Comparison of ENCODE assay signal across 28 mouse cellular contexts in genomic region chr2:121609141-121609724, GRCm38 (mm10).
A peak's percentile ranks its signal among the peaks of the same experiment; 100 is the strongest.
DNase-seq lines count a peak whose midpoint lies in the region; ATAC-seq lines count a peak whose summit lies in the region.
"Had no signal": no experiment of that assay in that cellular context is flagged by ENCODE, and none has a peak within 500 bp of the region (broad histone marks: within the 10 kb centered on the region; RNA-seq: fewer than 3 reads in every experiment).

No protein-coding gene starts in this region.

- H3K9ac ChIP-seq in hindbrain, embryonic 13.5 days = no peak overlapping the region
- no peak overlapping the region for H3K9ac ChIP-seq in hindbrain, embryonic 16.5 days (ENCODE audit: low read depth, low read length)
- H3K9ac ChIP-seq: heart, embryonic 12.5 days; intestine, embryonic 15.5 days; limb, embryonic 12.5 days; liver, embryonic 15.5 days; lung, embryonic 14.5 days; midbrain, embryonic 15.5 days; neural tube, embryonic 15.5 days had no signal

- no peak overlapping the region for H3K4me2 ChIP-seq in hindbrain, embryonic 13.5 days
- no peak overlapping the region for H3K4me2 ChIP-seq in hindbrain, embryonic 16.5 days (ENCODE audit: low read length)
- H3K4me2 ChIP-seq: heart, embryonic 12.5 days; intestine, embryonic 15.5 days; limb, embryonic 12.5 days; liver, embryonic 15.5 days; midbrain, embryonic 15.5 days had no signal

- peaks cover 40% of the 10 kb centered on the region for H3K4me1 ChIP-seq in hindbrain, embryonic 13.5 days (replicated peaks)
- H3K4me1 ChIP-seq in hindbrain, embryonic 16.5 days (ENCODE audit: control insufficient read depth, insufficient read depth, low read depth, low read length) = peaks cover 24% of the 10 kb centered on the region
- H3K4me1 ChIP-seq: liver, embryonic 15.5 days had no signal

- 89% methylated on average over 11 of the region's 11 CpGs for WGBS in hindbrain, embryonic 13.5 days
- 81% methylated on average over 11 of the region's 11 CpGs for WGBS in hindbrain, embryonic 16.5 days

- H3K4me3 ChIP-seq in hindbrain, embryonic 13.5 days = no peak overlapping the region
- no peak overlapping the region for H3K4me3 ChIP-seq in hindbrain, embryonic 16.5 days (ENCODE audit: low read length)
- H3K4me3 ChIP-seq: erythroblast, embryonic 14.5 days; heart, adult 2 months; heart, embryonic 12.5 days; intestine, embryonic 15.5 days; limb, embryonic 12.5 days; liver, embryonic 15.5 days; midbrain, embryonic 15.5 days; neural tube, embryonic 15.5 days had no signal

- H3K9me3 ChIP-seq in hindbrain, embryonic 13.5 days = no peaks in the 10 kb centered on the region
- no peaks in the 10 kb centered on the region for H3K9me3 ChIP-seq in hindbrain, embryonic 16.5 days (ENCODE audit: control insufficient read depth, low read length)
- H3K9me3 ChIP-seq: heart, embryonic 12.5 days; intestine, embryonic 15.5 days; limb, embryonic 12.5 days; liver, embryonic 15.5 days; midbrain, embryonic 15.5 days; neural tube, embryonic 15.5 days had no signal

- H3K27ac ChIP-seq in hindbrain, embryonic 13.5 days = peak overlapping the region; percentile 8; the same call in 1 of the 2 replicates
- H3K27ac ChIP-seq in hindbrain, embryonic 16.5 days (ENCODE audit: low read depth, low read length) = no peak overlapping the region
- H3K27ac ChIP-seq: heart, adult 2 months; intestine, embryonic 15.5 days; limb, embryonic 12.5 days; liver, embryonic 15.5 days had no signal

- H3K27me3 ChIP-seq in hindbrain, embryonic 13.5 days = no peaks in the 10 kb centered on the region
- no peaks in the 10 kb centered on the region for H3K27me3 ChIP-seq in hindbrain, embryonic 16.5 days (replicated peaks; ENCODE audit: control insufficient read depth, insufficient read depth, low read length)
- H3K27me3 ChIP-seq: heart, embryonic 12.5 days; intestine, embryonic 15.5 days; liver, embryonic 15.5 days; midbrain, embryonic 15.5 days; neural tube, embryonic 15.5 days; Patski had no signal

- ATAC-seq in hindbrain, embryonic 13.5 days (ENCODE audit: low FRiP score) = no peak
- no peak for ATAC-seq in hindbrain, embryonic 16.5 days
- ATAC-seq: intestine, embryonic 15.5 days; Patski had no signal

- no peaks in the 10 kb centered on the region for H3K36me3 ChIP-seq in hindbrain, embryonic 13.5 days
- no peaks in the 10 kb centered on the region for H3K36me3 ChIP-seq in hindbrain, embryonic 16.5 days (ENCODE audit: control insufficient read depth, insufficient read depth, low read length)
- H3K36me3 ChIP-seq: heart, embryonic 12.5 days; intestine, embryonic 15.5 days; limb, embryonic 12.5 days; liver, embryonic 15.5 days; midbrain, embryonic 15.5 days; neural tube, embryonic 15.5 days had no signal

- DNase-seq in adrenal gland, adult 8-10 months = peak; percentile 49
- DNase-seq in adrenal gland, adult 18-20 months (ENCODE audit: low spot score in 2 of 2) = no peak
- peak; percentile 51 for DNase-seq in adrenal gland, postnatal 14 days
- peak; percentile 62 for DNase-seq in telencephalon, adult 2 months (ENCODE audit: low read depth, low spot score)
- DNase-seq in cerebellum, postnatal 10 days = no peak
- DNase-seq: cerebellum, adult 11 months; cerebellum, adult 9-10 months; heart, adult 2 months; heart, postnatal 4 days; kidney, adult 8-10 months; kidney, postnatal 14 days; layer of hippocampus, adult 9-11 months; lung, embryonic 14.5 days; lung, postnatal 14 days; right cerebral cortex, adult 18-20 months; spleen, adult 18-20 months; thymus, adult 2 months; thymus, postnatal 36 days had no signal

Comparison
In these comparisons a context has a peak if more than half of its experiments do, and no peak if none do; other contexts are left out.
1. DNase-seq: peak in adrenal gland, adult 8-10 months (single experiment), adrenal gland, postnatal 14 days (single experiment) and telencephalon, adult 2 months (single experiment); none in adrenal gland, adult 18-20 months (0 of 2) and cerebellum, postnatal 10 days (0 of 2).